19 mouse cellular contexts compared by ENCODE assay signal in genomic region chr19:53539296-53539695, GRCm38 (mm10). TPM values are rescaled to one million over a fixed set of nuclear protein-coding genes. Genes with fewer than 3 reads are reported as not detected.
DNase-seq lines count a peak whose midpoint lies in the region; ATAC-seq and TF ChIP-seq lines count a peak whose summit lies in the region.
"Had no signal": no experiment of that assay in that cellular context is flagged by ENCODE, and none has a peak within 500 bp of the region (broad histone marks: within the 10 kb centered on the region; RNA-seq: fewer than 3 reads in every experiment).

No protein-coding gene starts in this region.

- no peak overlapping the region for H3K4me2 ChIP-seq in kidney, postnatal 0 days (ENCODE audit: low read length)
- H3K4me2 ChIP-seq in forebrain, postnatal 0 days (ENCODE audit: low read depth): no peak overlapping the region
- H3K4me2 ChIP-seq: embryonic facial prominence, embryonic 15.5 days; heart, embryonic 15.5 days; hindbrain, embryonic 15.5 days had no signal

- no peaks in the 10 kb centered on the region for H3K9me3 ChIP-seq in kidney, postnatal 0 days (replicated peaks; ENCODE audit: low read length)
- H3K9me3 ChIP-seq in midbrain, embryonic 10.5 days (replicated peaks): no peaks in the 10 kb centered on the region
- H3K9me3 ChIP-seq in forebrain, postnatal 0 days (ENCODE audit: low read length): no peaks in the 10 kb centered on the region
- H3K9me3 ChIP-seq: embryonic facial prominence, embryonic 15.5 days; forebrain, embryonic 10.5 days; G1E; heart, embryonic 10.5 days; heart, embryonic 15.5 days; hindbrain, embryonic 15.5 days had no signal

- peaks cover 29% of the 10 kb centered on the region for H3K36me3 ChIP-seq in kidney, postnatal 0 days (ENCODE audit: insufficient read depth, low read length)
- H3K36me3 ChIP-seq in midbrain, embryonic 10.5 days: peaks cover 53% of the 10 kb centered on the region
- H3K36me3 ChIP-seq in forebrain, postnatal 0 days (ENCODE audit: insufficient read depth): no peaks in the 10 kb centered on the region; the same call in 1 of the 2 replicates
- H3K36me3 ChIP-seq: embryonic facial prominence, embryonic 15.5 days; G1E; hindbrain, embryonic 15.5 days had no signal

- no peak for TF ChIP-seq CTCF in kidney, postnatal 0 days (IDR thresholded peaks at IDR 0.05; ENCODE audit: low read depth)
- no peak for TF ChIP-seq CTCF in forebrain, postnatal 0 days (IDR thresholded peaks at IDR 0.05; ENCODE audit: low read depth)

- H3K27me3 ChIP-seq in kidney, postnatal 0 days (ENCODE audit: insufficient read depth, low read length): no peaks in the 10 kb centered on the region
- H3K27me3 ChIP-seq in midbrain, embryonic 10.5 days (ENCODE audit: low read depth, poor library complexity, severe bottlenecking): peaks cover 11% of the 10 kb centered on the region; the same call in 1 of the 2 replicates
- no peaks in the 10 kb centered on the region for H3K27me3 ChIP-seq in forebrain, postnatal 0 days (ENCODE audit: insufficient read depth, low read length)
- H3K27me3 ChIP-seq: embryonic facial prominence, embryonic 15.5 days; heart, embryonic 15.5 days; hindbrain, embryonic 15.5 days had no signal

- no peak for DNase-seq in kidney, postnatal 0 days (ENCODE audit: low spot score)
- no peak for DNase-seq in kidney, adult 18-20 months
- DNase-seq in 416B (ENCODE audit: low read depth): peak; percentile 45
- peak; percentile 61 for DNase-seq in CD4-positive, CD25-positive, alpha-beta regulatory T cell, adult 2 months (ENCODE audit: low read depth, low spot score)
- peak; percentile 76 for DNase-seq in induced T-regulatory cell, adult 2 months (ENCODE audit: low read depth)
- DNase-seq in c-Kit-positive CD71-positive TER-119-positive erythroid progenitor cells, embryonic 14.5 days (ENCODE audit: low spot score): no peak
- no peak for DNase-seq in midbrain, embryonic 10.5 days (ENCODE audit: low spot score)
- no peak for DNase-seq in forebrain, postnatal 0 days
- DNase-seq: adrenal gland, postnatal 14 days; gastrocnemius, postnatal 36 days; heart, adult 11 months had no signal

- no peak for ATAC-seq in kidney, postnatal 0 days (replicated peaks; ENCODE audit: low FRiP score, low read depth)
- ATAC-seq in forebrain, postnatal 0 days: no peak
- ATAC-seq: forebrain, embryonic 14.5 days had no signal

- no peak overlapping the region for H3K4me3 ChIP-seq in kidney, postnatal 0 days (replicated peaks; ENCODE audit: low read depth, low read length)
- H3K4me3 ChIP-seq in midbrain, embryonic 10.5 days: no peak overlapping the region
- no peak overlapping the region for H3K4me3 ChIP-seq in forebrain, postnatal 0 days (ENCODE audit: low read depth, low read length)
- H3K4me3 ChIP-seq: embryonic facial prominence, embryonic 15.5 days; erythroblast, embryonic 14.5 days; forebrain, embryonic 10.5 days; heart, embryonic 10.5 days; heart, embryonic 15.5 days; hindbrain, embryonic 15.5 days had no signal

- H3K9ac ChIP-seq in kidney, postnatal 0 days (ENCODE audit: low read depth, low read length): no peak overlapping the region
- H3K9ac ChIP-seq in forebrain, postnatal 0 days: no peak overlapping the region
- H3K9ac ChIP-seq: embryonic facial prominence, embryonic 15.5 days; heart, embryonic 15.5 days; hindbrain, embryonic 15.5 days had no signal

- no peaks in the 10 kb centered on the region; the same call in 1 of the 2 replicates for H3K4me1 ChIP-seq in kidney, postnatal 0 days (replicated peaks; ENCODE audit: insufficient read depth, low read length)
- no peaks in the 10 kb centered on the region for H3K4me1 ChIP-seq in midbrain, embryonic 10.5 days
- no peaks in the 10 kb centered on the region for H3K4me1 ChIP-seq in forebrain, postnatal 0 days (ENCODE audit: insufficient read depth)
- H3K4me1 ChIP-seq: hindbrain, embryonic 15.5 days had no signal

- 0 out of 2 replicates have a peak overlapping the region, but pooled peaks have one; percentile 19 for H3K27ac ChIP-seq in kidney, postnatal 0 days
- no peak overlapping the region for H3K27ac ChIP-seq in midbrain, embryonic 10.5 days (replicated peaks)
- H3K27ac ChIP-seq in forebrain, postnatal 0 days (ENCODE audit: low read depth, low read length): no peak overlapping the region
- H3K27ac ChIP-seq: embryonic facial prominence, embryonic 15.5 days; forebrain, embryonic 10.5 days; heart, embryonic 10.5 days; heart, embryonic 15.5 days; hindbrain, embryonic 15.5 days had no signal

- 27% methylated on average over 3 of the region's 3 CpGs for WGBS in kidney, postnatal 0 days
- WGBS in midbrain, embryonic 10.5 days: 87% methylated on average over 3 of the region's 3 CpGs
- WGBS in forebrain, postnatal 0 days: 86% methylated on average over 3 of the region's 3 CpGs

RNA-seq across cellular contexts. Expression of gene Dusp5, which starts 10.4 kb away (rescaled TPM):
- 8.1 and 8.7 TPM in 2 replicates for polyA plus RNA-seq in kidney, postnatal 0 days (2015; fragmentation: Nextera tagmentation; extraction: Ambion mirVana)
- 4.0 and 6.3 TPM in 2 replicates for polyA plus RNA-seq in midbrain, embryonic 10.5 days (2016; fragmentation: Nextera tagmentation; extraction: Ambion mirVana)
- 7.5 and 7.6 TPM in 2 replicates for total RNA-seq in forebrain, postnatal 0 days (2014; rRNA removed)
- polyA plus RNA-seq in forebrain, postnatal 0 days (2015; fragmentation: Nextera tagmentation; extraction: Ambion mirVana): 3.9 and 5.0 TPM in 2 replicates

RNA-seq across cellular contexts. Expression of gene Nutf2-ps1, which starts 49.6 kb away (rescaled TPM):
- polyA plus RNA-seq in kidney, postnatal 0 days (2015; fragmentation: Nextera tagmentation; extraction: Ambion mirVana): 287 TPM in 2 replicates
- 609 and 658 TPM in 2 replicates for polyA plus RNA-seq in midbrain, embryonic 10.5 days (2016; fragmentation: Nextera tagmentation; extraction: Ambion mirVana)
- total RNA-seq in forebrain, postnatal 0 days (2014; rRNA removed): 72.1 and 78.8 TPM in 2 replicates
- 184 and 209 TPM in 2 replicates for polyA plus RNA-seq in forebrain, postnatal 0 days (2015; fragmentation: Nextera tagmentation; extraction: Ambion mirVana)

Comparison
In these comparisons a context has a peak if more than half of its experiments do, and no peak if none do; other contexts are left out.
1. DNase-seq: peak in 416B (single experiment), CD4-positive, CD25-positive, alpha-beta regulatory T cell, adult 2 months (single experiment) and induced T-regulatory cell, adult 2 months (single experiment); none in kidney, postnatal 0 days (single experiment), kidney, adult 18-20 months (single experiment), c-Kit-positive CD71-positive TER-119-positive erythroid progenitor cells, embryonic 14.5 days (single experiment), midbrain, embryonic 10.5 days (single experiment) and forebrain, postnatal 0 days (single experiment).